Mouse (Mus musculus) thymus, postnatal 0 days (tissue): Measurements from ENCODE around the gene Alyref. TPM values are rescaled to one million over a fixed set of nuclear protein-coding genes. Genes with fewer than 3 reads are reported as not detected.

ENCODE experiments used
- DNase-seq: peaks from one replicate; pipeline ENCODE4 v3.0.0-alpha.2; 2015; ENCODE audit warnings: low spot score
- polyA plus RNA-seq: library from polyadenylated mRNA; unstranded; fragments of >200 nt; fragmentation: Nextera tagmentation; extraction: Ambion mirVana; gene quantifications from 2 replicates; pipeline ENCODE4 v1.2.1, GENCODE M21; 2015

The Alyref gene
- 571 and 587 TPM in 2 replicates for polyA plus RNA-seq

GRCm38 (mm10) chr11:120598283-120598989, at the start of gene Alyref, which contains the start of gene Anapc11:
Gene Alyref (minus strand): TSS chr11:120598365.
Gene Anapc11 (plus strand): TSS chr11:120598421.
- peak; percentile 99 for DNase-seq

- DNase-seq = no peak
These were observed 49.1 kb upstream of the Alyref start for GRCm38 (mm10) chr11:120647047-120647830.

- DNase-seq = peak; percentile 94
These were observed 45.4 kb upstream of the Alyref start, which contains the start of gene Pycr1 for GRCm38 (mm10) chr11:120643601-120643987. Gene Pycr1 (minus strand): TSS chr11:120643769.

GRCm38 (mm10) chr11:120642939-120643600, 44.9 kb upstream of the Alyref start:
- no peak for DNase-seq

GRCm38 (mm10) chr11:120641869-120642268, 43.7 kb upstream of the Alyref start:
- no peak for DNase-seq

GRCm38 (mm10) chr11:120641255-120641654, 43.1 kb upstream of the Alyref start:
- no peak for DNase-seq

- no peak for DNase-seq
These were observed 36.6 kb upstream of the Alyref start for GRCm38 (mm10) chr11:120634810-120635209.

GRCm38 (mm10) chr11:120633520-120634343, 35.6 kb upstream of the Alyref start, which contains the start of gene Mafg:
Gene Mafg (minus strand): TSS chr11:120633600.
- DNase-seq = peak; percentile 92

- peak; percentile 61 for DNase-seq
These were observed 34.7 kb upstream of the Alyref start for GRCm38 (mm10) chr11:120632559-120633519.

- DNase-seq = no peak
These were observed 33.7 kb upstream of the Alyref start for GRCm38 (mm10) chr11:120631726-120632448.

- peak; percentile 61 for DNase-seq
These were observed 32.9 kb upstream of the Alyref start for GRCm38 (mm10) chr11:120630881-120631725.

- DNase-seq = peak; percentile 23
These were observed 32.3 kb upstream of the Alyref start for GRCm38 (mm10) chr11:120630401-120630871.

- peak; percentile 40 for DNase-seq
These were observed 31.7 kb upstream of the Alyref start for GRCm38 (mm10) chr11:120629911-120630310.

- peak; percentile 79 for DNase-seq
These were observed 31.2 kb upstream of the Alyref start for GRCm38 (mm10) chr11:120629341-120629730.

- no peak for DNase-seq
These were observed 30.6 kb upstream of the Alyref start for GRCm38 (mm10) chr11:120628601-120629340.

- DNase-seq = peak; percentile 80
These were observed 29.5 kb upstream of the Alyref start for GRCm38 (mm10) chr11:120627468-120628300.
